Mouse (Mus musculus): ENCODE measurements at regions not wholly inside any gene's neighbourhood (a gene's known extent, or its start where the extent isn't known, plus 50 kb on each side); places are given as distances from the start of the nearest gene placed in this dataset.

DNA sequence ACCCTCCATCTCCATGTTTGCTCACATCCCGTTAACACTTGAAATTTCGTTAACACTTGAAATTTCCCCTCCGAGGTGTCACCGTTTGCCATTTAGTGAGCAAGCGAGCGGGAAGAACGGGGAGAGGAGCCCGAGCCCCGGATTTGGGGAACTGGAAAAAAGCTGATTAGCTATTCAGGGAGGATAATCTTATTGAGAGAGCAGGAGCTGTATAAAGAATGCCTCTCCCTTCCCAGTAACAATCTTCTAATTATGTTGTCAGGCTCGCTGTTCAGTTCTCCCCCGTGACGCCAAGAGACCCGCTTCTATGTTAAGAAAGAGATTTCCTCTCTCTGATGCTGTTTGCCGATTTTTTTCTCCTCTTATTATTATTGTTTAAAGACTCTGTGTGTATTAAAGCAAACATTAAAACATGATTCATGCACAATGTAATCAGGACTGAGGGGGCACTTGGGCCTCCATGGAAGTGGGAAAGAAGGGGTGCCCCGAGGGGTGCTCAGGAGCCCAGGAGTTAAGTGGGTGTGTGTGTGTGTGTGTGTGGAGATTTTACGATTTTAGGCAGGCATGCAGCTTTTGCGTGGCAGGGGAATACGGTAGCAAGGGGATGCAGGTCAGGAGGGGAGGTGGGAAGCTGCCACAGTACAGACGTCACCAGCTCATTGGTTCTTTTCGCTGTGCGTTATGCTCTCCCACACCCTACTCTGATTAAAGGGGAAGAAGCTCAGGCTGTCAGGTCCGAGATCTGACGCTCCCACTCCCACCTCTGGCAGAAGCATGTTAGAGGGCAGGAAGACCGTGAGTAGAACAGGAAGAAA is 64.2 kb upstream of the A230072I06Rik start:
- intact Hi-C loops (cut with DNase I), result no loop called here
- DNase-seq, result no peak

DNA sequence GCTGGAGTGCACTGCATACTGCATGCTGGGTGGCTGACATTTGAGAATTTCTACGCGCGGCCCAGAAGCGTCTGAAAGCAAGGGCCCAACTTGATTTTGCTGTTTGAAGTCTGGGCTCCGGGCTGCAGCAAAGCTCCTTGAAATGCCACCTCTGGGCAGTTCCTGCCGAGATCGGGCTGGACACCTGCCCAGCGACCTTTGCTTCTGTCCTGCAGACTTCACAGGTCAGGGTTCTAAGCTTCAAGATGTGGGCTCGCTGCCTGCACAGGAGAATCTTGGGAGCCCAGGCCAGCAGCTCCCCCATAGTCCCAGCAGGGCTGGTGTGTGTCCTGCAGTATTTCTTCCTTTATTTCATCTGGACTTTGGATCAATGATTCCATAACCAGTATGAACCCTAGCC is 57.1 kb upstream of the A230072I06Rik start:
- no peak for DNase-seq
- intact Hi-C loops (cut with DNase I), result no loop called here

DNA sequence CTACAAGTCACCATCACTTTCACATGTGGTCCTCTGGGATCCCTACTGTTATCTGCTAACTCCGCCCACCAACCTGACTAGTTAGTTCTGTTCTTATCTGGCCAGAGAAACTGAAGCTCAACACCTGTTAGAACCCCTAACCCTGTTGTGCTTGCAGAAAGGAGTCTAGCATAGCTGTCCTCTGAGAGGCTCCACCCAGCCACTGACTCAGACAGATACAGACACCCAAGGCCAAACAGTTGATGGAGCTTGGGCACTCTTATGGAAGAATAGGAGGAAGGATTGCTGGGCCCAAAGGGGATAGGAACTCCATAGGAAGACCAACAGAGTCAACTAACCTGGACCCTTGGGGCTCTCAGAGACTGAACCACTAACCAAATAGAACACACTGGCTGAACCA is 55.2 kb upstream of the A230072I06Rik start:
- intact Hi-C loops (cut with DNase I), result no loop called here
- no peak for DNase-seq
